Mouse (Mus musculus): ENCODE data around the gene Lifr. TPM values are rescaled to one million over a fixed set of nuclear protein-coding genes. Genes with fewer than 3 reads are reported as not detected.

The Lifr gene
- polyA plus RNA-seq, 2 experiments: 8.1 to 22.3 TPM

DNA sequence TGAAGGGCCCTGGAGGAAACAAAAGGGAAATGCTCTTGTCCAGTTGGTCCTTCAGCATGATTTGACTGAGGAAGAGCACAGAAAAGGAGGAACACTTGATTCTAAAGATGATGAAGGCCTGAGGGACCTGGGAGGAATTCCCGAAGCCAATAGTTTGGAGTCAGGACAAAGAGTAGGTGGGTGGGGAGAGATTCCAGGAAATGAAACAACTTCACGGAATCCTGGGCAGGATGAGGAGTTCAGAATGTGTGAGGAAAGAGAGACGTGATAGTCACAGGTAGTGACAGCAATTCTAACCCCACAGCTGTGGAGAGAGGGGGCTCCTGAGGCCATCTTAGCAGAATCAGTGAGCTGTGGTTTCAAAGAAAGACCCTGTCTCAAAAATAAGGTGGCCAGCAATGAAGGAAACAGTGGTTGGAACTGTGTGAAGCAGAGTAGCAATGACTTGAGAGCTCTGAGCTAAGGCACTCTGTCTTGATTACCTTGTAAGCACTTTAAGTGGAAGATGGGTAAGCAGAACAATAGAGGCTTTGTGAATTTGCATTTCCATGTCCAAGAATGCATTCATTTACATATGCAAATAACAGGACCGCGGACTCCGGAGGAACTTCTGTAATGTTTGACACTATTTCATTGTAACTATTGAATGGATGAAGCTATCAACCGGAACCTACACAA lies 25.1 kb downstream of the Lifr start:
- Histone ChIP-seq H3K9ac (replicated peaks) (no peak overlapping the region), H3K9me3 (ENCODE audit: control insufficient read depth, low read length) (no peaks in the 10 kb centered on the region), H3K4me2 (ENCODE audit: low read depth) (no peak overlapping the region), H3K4me1 (replicated peaks; ENCODE audit: control insufficient read depth in 2 of 2, insufficient read depth in 2 of 2, low read length in 1 of 2) (peaks cover 0 to 3% of the 10 kb centered on the region in 2 experiments; a peak in 1 of 4 replicates), H3K4me3 (ENCODE audit: insufficient read depth in 1 of 2, low read depth in 2 of 2, low read length in 2 of 2) (no peak overlapping the region), H3K27ac (no peak overlapping the region), H3K36me3 (replicated peaks; ENCODE audit: control insufficient read depth, insufficient read depth, low read depth) (no peaks in the 10 kb centered on the region), H3K27me3 (ENCODE audit: control insufficient read depth, insufficient read depth, low read length) (no peaks in the 10 kb centered on the region)
- WGBS (ENCODE audit: insufficient replicate concordance): 51% methylated on average over 7 of the region's 7 CpGs
- TF ChIP-seq EP300 (IDR thresholded peaks at IDR 0.05; ENCODE audit: low read depth): no peak
- no peak for TF ChIP-seq CTCF (IDR thresholded peaks at IDR 0.05; ENCODE audit: low read depth)
- ATAC-seq (ENCODE audit: insufficient read depth) (no peak), DNase-seq (ENCODE audit: low read depth in 3 of 3, low spot score in 3 of 3) (no peak)

DNA sequence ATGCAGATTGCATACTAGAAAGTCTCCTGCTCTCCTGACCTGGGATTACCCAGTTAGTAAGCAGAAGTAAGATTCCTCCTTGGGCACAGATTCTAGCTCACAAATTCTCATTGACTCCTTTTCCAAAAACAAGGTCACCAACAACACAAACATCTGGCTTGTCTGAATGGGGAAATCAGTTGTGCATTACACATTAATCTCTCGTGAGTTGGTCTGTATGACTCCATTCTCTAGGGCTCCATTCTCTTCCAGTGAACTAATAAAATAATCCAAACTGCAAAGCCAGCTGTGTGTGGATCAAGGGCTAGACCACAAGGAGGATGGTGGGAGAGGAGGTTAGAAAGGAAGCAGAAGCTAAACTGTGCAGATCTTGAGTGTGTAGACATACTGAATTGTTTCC lies 25.8 kb downstream of the Lifr start:
- ATAC-seq (ENCODE audit: insufficient read depth) (no peak), DNase-seq (ENCODE audit: low read depth in 3 of 3, low spot score in 3 of 3) (no peak)
- Histone ChIP-seq H3K4me1 (replicated peaks; ENCODE audit: control insufficient read depth in 2 of 2, insufficient read depth in 2 of 2, low read length in 1 of 2) (peaks cover 0 to 3% of the 10 kb centered on the region in 2 experiments; a peak in 1 of 4 replicates), H3K9ac (replicated peaks) (no peak overlapping the region), H3K9me3 (ENCODE audit: control insufficient read depth, low read length) (no peaks in the 10 kb centered on the region), H3K4me3 (ENCODE audit: insufficient read depth in 1 of 2, low read depth in 2 of 2, low read length in 2 of 2) (no peak overlapping the region), H3K36me3 (replicated peaks; ENCODE audit: control insufficient read depth, insufficient read depth, low read depth) (no peaks in the 10 kb centered on the region), H3K27me3 (ENCODE audit: control insufficient read depth, insufficient read depth, low read length) (no peaks in the 10 kb centered on the region), H3K27ac (no peak overlapping the region), H3K4me2 (ENCODE audit: low read depth) (no peak overlapping the region)
- TF ChIP-seq EP300 (IDR thresholded peaks at IDR 0.05; ENCODE audit: low read depth) (no peak), CTCF (IDR thresholded peaks at IDR 0.05; ENCODE audit: low read depth) (no peak)
- WGBS (ENCODE audit: insufficient replicate concordance): 58% methylated on average over 1 of the region's 1 CpGs

DNA sequence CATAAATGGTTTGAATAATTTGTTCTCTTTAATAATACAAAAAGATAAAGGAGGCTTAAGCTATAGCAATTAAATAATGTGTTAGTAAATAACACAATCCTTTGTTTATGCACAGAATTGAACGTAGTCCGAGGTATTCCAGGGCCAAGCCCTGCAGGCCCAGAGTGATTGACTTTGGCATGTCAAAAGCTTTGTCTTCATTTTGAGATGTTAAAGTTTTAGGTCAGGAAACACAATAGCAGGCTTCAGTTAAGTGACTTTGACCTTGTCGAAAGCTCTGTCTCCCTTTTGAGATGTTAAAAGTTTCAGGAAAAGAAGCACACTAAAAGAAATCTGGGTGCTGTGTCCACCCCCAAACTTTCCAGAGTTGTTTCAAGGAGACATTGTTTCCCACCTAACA lies 26.3 kb downstream of the Lifr start:
- Histone ChIP-seq H3K27ac (no peak overlapping the region), H3K4me1 (replicated peaks; ENCODE audit: control insufficient read depth in 2 of 2, insufficient read depth in 2 of 2, low read length in 1 of 2) (peaks cover 0 to 3% of the 10 kb centered on the region in 2 experiments; a peak in 1 of 4 replicates), H3K9me3 (ENCODE audit: control insufficient read depth, low read length) (no peaks in the 10 kb centered on the region), H3K36me3 (replicated peaks; ENCODE audit: control insufficient read depth, insufficient read depth, low read depth) (no peaks in the 10 kb centered on the region), H3K27me3 (ENCODE audit: control insufficient read depth, insufficient read depth, low read length) (no peaks in the 10 kb centered on the region), H3K4me2 (ENCODE audit: low read depth) (no peak overlapping the region), H3K4me3 (ENCODE audit: insufficient read depth in 1 of 2, low read depth in 2 of 2, low read length in 2 of 2) (no peak overlapping the region), H3K9ac (replicated peaks) (no peak overlapping the region)
- WGBS (ENCODE audit: insufficient replicate concordance): 71% methylated on average over 3 of the region's 3 CpGs
- no peak for TF ChIP-seq CTCF (IDR thresholded peaks at IDR 0.05; ENCODE audit: low read depth)
- DNase-seq (ENCODE audit: low read depth in 3 of 3, low spot score in 3 of 3) (no peak), ATAC-seq (ENCODE audit: insufficient read depth) (no peak)

DNA sequence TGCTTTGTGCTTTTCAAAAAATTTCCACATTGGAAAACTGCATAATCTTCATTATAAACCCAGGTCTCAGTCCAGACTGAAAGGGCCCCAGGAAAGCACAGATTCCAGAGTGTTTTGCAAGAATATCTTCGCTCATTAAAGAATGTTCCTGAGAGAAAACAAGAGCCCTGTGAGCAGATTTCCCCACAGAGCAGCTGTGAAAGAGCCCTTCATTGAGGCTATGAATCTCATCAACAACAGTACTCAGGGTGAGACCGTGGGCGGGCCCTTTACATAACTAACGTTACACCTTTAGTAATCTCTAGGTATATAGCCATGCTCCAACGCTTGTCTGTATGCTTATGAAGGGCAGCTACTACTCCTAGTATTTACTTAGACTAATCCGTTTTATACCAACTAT lies 27.5 kb downstream of the Lifr start:
- TF ChIP-seq EP300 (IDR thresholded peaks at IDR 0.05; ENCODE audit: low read depth) (no peak), CTCF (IDR thresholded peaks at IDR 0.05; ENCODE audit: low read depth) (no peak)
- Histone ChIP-seq H3K4me2 (ENCODE audit: low read depth) (no peak overlapping the region), H3K27ac (no peak overlapping the region), H3K4me3 (ENCODE audit: insufficient read depth in 1 of 2, low read depth in 2 of 2, low read length in 2 of 2) (no peak overlapping the region), H3K27me3 (ENCODE audit: control insufficient read depth, insufficient read depth, low read length) (no peaks in the 10 kb centered on the region), H3K9ac (replicated peaks) (no peak overlapping the region), H3K9me3 (ENCODE audit: control insufficient read depth, low read length) (no peaks in the 10 kb centered on the region), H3K36me3 (replicated peaks; ENCODE audit: control insufficient read depth, insufficient read depth, low read depth) (no peaks in the 10 kb centered on the region), H3K4me1 (replicated peaks; ENCODE audit: control insufficient read depth in 2 of 2, insufficient read depth in 2 of 2, low read length in 1 of 2) (peaks cover 0 to 3% of the 10 kb centered on the region in 2 experiments; a peak in 1 of 4 replicates)
- ATAC-seq (ENCODE audit: insufficient read depth): no peak
- 65% methylated on average over 6 of the region's 6 CpGs for WGBS (ENCODE audit: insufficient replicate concordance)
- no peak for DNase-seq (ENCODE audit: low read depth in 3 of 3, low spot score in 3 of 3)

DNA sequence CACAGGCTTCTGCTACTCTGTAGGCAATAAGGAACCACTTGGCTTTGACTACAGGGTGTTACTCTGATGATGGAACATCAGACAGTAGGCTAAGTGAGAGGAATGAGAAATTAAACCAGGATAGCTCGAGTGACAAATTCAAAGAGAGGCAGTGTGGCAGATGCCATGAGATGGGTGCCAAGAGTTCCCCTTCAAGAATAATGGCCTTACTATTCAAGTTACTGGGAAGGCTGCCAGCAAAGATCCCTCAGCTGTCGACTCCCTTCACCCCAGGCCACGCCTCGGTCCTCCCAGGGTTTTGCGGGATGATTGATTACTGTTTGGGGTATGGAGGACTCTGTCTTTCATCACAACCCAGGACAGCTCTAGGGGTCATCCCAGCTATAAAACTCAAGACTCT lies 28.4 kb downstream of the Lifr start:
- H3K4me2 ChIP-seq (ENCODE audit: low read depth): no peak overlapping the region
- no peaks in the 10 kb centered on the region for H3K36me3 ChIP-seq (replicated peaks; ENCODE audit: control insufficient read depth, insufficient read depth, low read depth)
- no peak for DNase-seq (ENCODE audit: low read depth in 3 of 3, low spot score in 3 of 3)
- no peak overlapping the region for H3K9ac ChIP-seq (replicated peaks)
- ATAC-seq (ENCODE audit: insufficient read depth): no peak
- WGBS (ENCODE audit: insufficient replicate concordance): 27% methylated on average over 5 of the region's 5 CpGs
- TF ChIP-seq EP300 (IDR thresholded peaks at IDR 0.05; ENCODE audit: low read depth): no peak
- H3K27ac ChIP-seq: no peak overlapping the region
- H3K4me3 ChIP-seq (ENCODE audit: insufficient read depth in 1 of 2, low read depth in 2 of 2, low read length in 2 of 2): no peak overlapping the region
- peaks cover 0 to 3% of the 10 kb centered on the region in 2 experiments; a peak in 1 of 4 replicates for H3K4me1 ChIP-seq (replicated peaks; ENCODE audit: control insufficient read depth in 2 of 2, insufficient read depth in 2 of 2, low read length in 1 of 2)
- H3K9me3 ChIP-seq (ENCODE audit: control insufficient read depth, low read length): no peaks in the 10 kb centered on the region
- no peaks in the 10 kb centered on the region for H3K27me3 ChIP-seq (ENCODE audit: control insufficient read depth, insufficient read depth, low read length)
